ENCODE assay signal across 8 mouse cellular contexts in the genomic region with DNA sequence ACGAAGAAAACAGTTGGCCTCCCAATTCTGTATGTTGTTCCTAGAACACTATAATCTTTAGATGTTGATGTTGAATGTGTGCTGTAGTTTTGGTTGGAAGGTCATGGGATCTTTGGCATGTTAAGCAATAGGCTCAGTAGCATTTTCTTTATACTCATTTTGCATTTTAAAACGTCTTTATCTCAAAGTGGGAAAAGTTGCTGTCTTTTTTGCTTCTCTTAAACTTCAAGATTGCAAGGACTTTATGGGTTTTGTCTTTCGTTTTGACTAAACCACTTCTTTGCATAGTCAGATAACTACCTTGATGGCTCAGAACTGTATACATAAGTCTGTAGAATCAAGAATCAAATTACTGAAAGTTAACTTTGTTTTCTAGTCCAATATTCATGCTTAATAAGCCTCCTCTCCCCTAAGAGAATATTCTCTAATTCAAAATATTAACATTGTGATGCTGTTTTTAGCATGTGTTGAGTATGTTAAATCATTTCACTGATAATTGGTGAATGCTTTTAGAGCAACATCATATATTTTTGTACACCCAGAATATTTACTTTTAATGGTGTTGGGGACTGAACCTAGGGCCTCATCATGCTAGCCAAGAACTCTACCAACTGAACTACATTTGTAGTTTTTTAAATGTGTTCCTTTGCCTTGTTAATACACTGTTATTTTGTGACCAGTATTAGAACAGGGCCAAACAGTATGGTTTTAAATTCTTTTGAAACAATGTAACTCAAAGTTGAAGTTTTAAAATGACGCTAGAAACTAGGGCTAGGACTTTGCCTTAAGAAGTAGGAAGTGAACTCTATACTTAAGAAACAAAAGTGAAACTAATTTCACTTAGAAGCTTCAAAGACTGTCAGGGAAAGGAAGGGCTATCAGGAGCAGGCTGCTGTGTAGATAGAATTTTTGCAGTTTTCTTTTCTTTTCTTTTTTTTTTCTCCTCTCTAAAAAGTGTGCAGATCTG. TPM values are rescaled to one million over a fixed set of nuclear protein-coding genes. Genes with fewer than 3 reads are reported as not detected.
DNase-seq lines count a peak whose midpoint lies in the region; ATAC-seq lines count a peak whose summit lies in the region.

No protein-coding gene starts in this region.

- DNase-seq in kidney, adult 11 months, result no peak
- no peak for DNase-seq in testis, postnatal 14 days (ENCODE audit: low spot score)
- no peak for DNase-seq in urinary bladder, postnatal 10 days (ENCODE audit: low spot score)
- no peak for DNase-seq in frontal cortex, postnatal 36 days (ENCODE audit: low spot score in 2 of 2)

- H3K36me3 ChIP-seq in kidney, embryonic 14.5 days (ENCODE audit: control insufficient read depth, insufficient read depth, low read length), result no peaks in the 10 kb centered on the region
- no peaks in the 10 kb centered on the region for H3K36me3 ChIP-seq in embryonic facial prominence, embryonic 12.5 days
- H3K36me3 ChIP-seq in intestine, embryonic 16.5 days (ENCODE audit: control insufficient read depth, insufficient read depth, low read length), result no peaks in the 10 kb centered on the region

- peak overlapping the region; percentile 58 for H3K4me2 ChIP-seq in kidney, embryonic 14.5 days (replicated peaks; ENCODE audit: low read depth, low read length)
- peak overlapping the region; percentile 69 for H3K4me2 ChIP-seq in embryonic facial prominence, embryonic 12.5 days (replicated peaks)
- peak overlapping the region; percentile 53 for H3K4me2 ChIP-seq in intestine, embryonic 16.5 days (ENCODE audit: low read depth, low read length)

- H3K9ac ChIP-seq in kidney, embryonic 14.5 days (ENCODE audit: low read depth, low read length), result no peak overlapping the region
- H3K9ac ChIP-seq in embryonic facial prominence, embryonic 12.5 days, result no peak overlapping the region
- no peak overlapping the region for H3K9ac ChIP-seq in intestine, embryonic 16.5 days (ENCODE audit: low read depth, low read length)

- ATAC-seq in kidney, embryonic 14.5 days (ENCODE audit: low FRiP score, low TSS enrichment), result no peak
- ATAC-seq in embryonic facial prominence, embryonic 12.5 days (ENCODE audit: insufficient number of reproducible peaks, insufficient read depth, low FRiP score, low TSS enrichment), result no peak
- ATAC-seq in intestine, embryonic 16.5 days, result no peak
- 0 out of 2 replicates have a peak, but pooled peaks have one; percentile 25 for ATAC-seq in monocyte, adult 5-6 weeks (replicated peaks; ENCODE audit: insufficient number of reproducible peaks, low FRiP score, low TSS enrichment, poor library complexity, severe bottlenecking)

- 58% methylated on average over 4 of the region's 4 CpGs for WGBS in kidney, embryonic 14.5 days
- 56% methylated on average over 4 of the region's 4 CpGs for WGBS in embryonic facial prominence, embryonic 12.5 days
- WGBS in intestine, embryonic 16.5 days, result 47% methylated on average over 4 of the region's 4 CpGs

- no peaks in the 10 kb centered on the region for H3K9me3 ChIP-seq in kidney, embryonic 14.5 days (ENCODE audit: control insufficient read depth, low read length)
- H3K9me3 ChIP-seq in embryonic facial prominence, embryonic 12.5 days, result no peaks in the 10 kb centered on the region
- no peaks in the 10 kb centered on the region for H3K9me3 ChIP-seq in intestine, embryonic 16.5 days (ENCODE audit: control insufficient read depth, low read length)

- no peak overlapping the region for H3K27ac ChIP-seq in kidney, embryonic 14.5 days (ENCODE audit: low read depth, low read length)
- no peak overlapping the region for H3K27ac ChIP-seq in embryonic facial prominence, embryonic 12.5 days
- H3K27ac ChIP-seq in intestine, embryonic 16.5 days (ENCODE audit: low read length), result no peak overlapping the region

- H3K4me1 ChIP-seq in kidney, embryonic 14.5 days (ENCODE audit: control insufficient read depth, insufficient read depth, low read length), result peaks cover 5% of the 10 kb centered on the region; the same call in 1 of the 2 replicates
- peaks cover 26% of the 10 kb centered on the region for H3K4me1 ChIP-seq in embryonic facial prominence, embryonic 12.5 days
- peaks cover 7% of the 10 kb centered on the region for H3K4me1 ChIP-seq in intestine, embryonic 16.5 days (ENCODE audit: control insufficient read depth, insufficient read depth, low read length)

- peak overlapping the region; percentile 61 for H3K4me3 ChIP-seq in kidney, embryonic 14.5 days (ENCODE audit: low read length)
- H3K4me3 ChIP-seq in embryonic facial prominence, embryonic 12.5 days, result peak overlapping the region; percentile 88
- H3K4me3 ChIP-seq in intestine, embryonic 16.5 days (ENCODE audit: low read length), result 0 out of 2 replicates have a peak overlapping the region, but pooled peaks have one; percentile 83

- H3K27me3 ChIP-seq in kidney, embryonic 14.5 days (ENCODE audit: control insufficient read depth, insufficient read depth, low read length), result no peaks in the 10 kb centered on the region
- H3K27me3 ChIP-seq in embryonic facial prominence, embryonic 12.5 days, result no peaks in the 10 kb centered on the region
- no peaks in the 10 kb centered on the region for H3K27me3 ChIP-seq in intestine, embryonic 16.5 days (replicated peaks; ENCODE audit: control insufficient read depth, insufficient read depth, low read length)

RNA-seq across cellular contexts. Expression of gene Usp25, which starts 2.2 kb away (rescaled TPM):
- polyA plus RNA-seq in kidney, embryonic 14.5 days (2014; fragmentation: Nextera tagmentation; extraction: Ambion mirVana), result 17.2 and 31.5 TPM in 2 replicates
- 27.4 TPM in 2 replicates for polyA plus RNA-seq in embryonic facial prominence, embryonic 12.5 days (2016; fragmentation: Nextera tagmentation; extraction: Ambion mirVana)
- 4.1 and 9.6 TPM in 2 replicates for polyA plus RNA-seq in intestine, embryonic 16.5 days (2015; fragmentation: Nextera tagmentation; extraction: Ambion mirVana)
- 133 to 147 TPM (median 143 TPM) in 3 replicates for total RNA-seq in monocyte, adult 5-6 weeks (2017)
